Mouse (Mus musculus): ENCODE data around the gene Cntfr.

- TF ChIP-seq CTCF (IDR thresholded peaks at IDR 0.05) (no peak), EP300 (IDR thresholded peaks at IDR 0.05) (no peak)
Measured at GRCm38 (mm10) chr4:41670836-41671235, 26.1 kb downstream of the Cntfr start.
